Mouse (Mus musculus) liver, embryonic 14.5 days (tissue): ENCODE measurements at regions not wholly inside any gene's neighbourhood (a gene's known extent, or its start where the extent isn't known, plus 50 kb on each side); places are given as distances from the start of the nearest gene placed in this dataset.

Experiments used
- CTCF ChIP-seq: IDR thresholded peaks from 2 replicates; pipeline ENCODE4 v1.5.1; 2016; ENCODE audit warnings: antibody characterized with exemption, low read depth, control low read depth
- EP300 ChIP-seq: IDR thresholded peaks from 2 replicates; pipeline ENCODE4 v1.6.1; 2016; ENCODE audit warnings: antibody characterized with exemption, low read depth

DNA sequence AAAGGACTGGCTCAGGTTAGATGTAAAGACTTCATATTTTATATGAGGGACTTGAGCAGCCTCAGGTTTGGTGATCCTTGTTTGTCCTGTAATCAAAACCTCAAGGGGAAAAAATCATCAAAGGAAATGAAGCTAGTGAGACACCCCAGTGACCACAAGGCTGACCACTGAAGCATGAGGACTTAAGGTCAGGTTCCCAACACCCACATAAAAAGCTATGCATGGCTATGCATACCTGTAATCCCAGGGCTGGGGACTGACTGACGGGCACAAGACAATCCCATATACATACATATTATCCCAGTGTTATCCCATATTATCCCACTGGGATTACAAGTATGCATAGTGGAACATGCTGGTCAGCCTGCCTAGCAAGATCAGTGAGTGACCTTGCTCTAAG is 467.5 kb upstream of the Pou3f3 start:
- no peak for TF ChIP-seq CTCF
- TF ChIP-seq EP300, result no peak
